Mouse (Mus musculus): ENCODE measurements around the gene Sprn. TPM values are rescaled to one million over a fixed set of nuclear protein-coding genes. Genes with fewer than 3 reads are reported as not detected.
A peak's percentile ranks its signal among the peaks of the same experiment; 100 is the strongest.

Gene Sprn
- polyA plus RNA-seq (2015; fragmentation: Nextera tagmentation; extraction: Ambion mirVana), result 0.17 and 0.23 TPM in 2 replicates

DNA sequence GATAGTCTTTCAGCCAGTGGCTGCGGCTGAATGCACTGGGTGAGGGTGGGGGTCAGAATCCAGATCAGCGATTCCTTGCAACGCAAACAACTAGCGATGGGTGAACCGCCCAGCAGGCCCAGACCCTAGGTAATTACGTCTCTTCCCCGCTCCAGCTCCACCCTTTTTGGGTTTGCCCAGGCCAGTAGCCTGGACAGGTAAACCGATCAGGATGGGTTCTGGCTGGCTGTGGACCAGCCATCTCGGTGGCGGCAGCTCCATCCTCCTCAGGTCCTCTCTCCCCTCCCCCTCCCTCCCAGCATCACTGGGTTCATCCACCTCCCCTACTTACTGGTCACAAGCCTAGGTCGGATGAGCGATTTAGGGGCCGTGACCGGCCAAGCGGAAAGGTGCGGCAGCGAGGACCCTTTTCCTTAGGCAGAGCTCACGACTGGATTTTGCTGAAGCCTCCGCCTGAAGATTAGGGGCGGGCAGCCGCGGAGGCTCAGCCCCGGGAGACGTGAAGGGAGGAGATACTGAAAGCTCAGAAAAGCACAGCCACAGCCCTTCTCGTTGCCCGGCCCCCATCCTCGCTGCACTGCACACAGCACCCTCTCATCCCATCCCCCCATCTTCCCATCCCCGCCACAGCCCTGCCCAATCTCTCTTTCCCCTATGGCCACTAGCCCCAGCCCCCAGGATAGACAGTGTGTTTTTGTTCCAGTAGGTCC lies at the start of gene Sprn:
Gene Sprn, minus strand, starts transcription at position 660 of the 710 bp plus-strand sequence.
- WGBS, result 4% methylated on average over 28 of the region's 28 CpGs
- Histone ChIP-seq H3K9me3 (no peaks in the 10 kb centered on the region), H3K27ac (no peak within 1 kb of the TSS), H3K4me2 (replicated peaks) (peak within 1 kb of the TSS; percentile 58), H3K4me1 (peaks cover 8% of the 10 kb centered on the region; the same call in 1 of the 2 replicates), H3K9ac (peak within 1 kb of the TSS; percentile 45; the same call in 1 of the 2 replicates), H3K36me3 (peaks cover 8% of the 10 kb centered on the region), H3K4me3 (peak within 1 kb of the TSS; percentile 33), H3K27me3 (peaks cover 66% of the 10 kb centered on the region)
- ATAC-seq (ENCODE audit: low FRiP score, low read depth), result no peak

GRCm38 (mm10) chr7:140201090-140201489 lies 46.4 kb upstream of the Sprn start:
- H3K4me1 ChIP-seq, result no peaks in the 10 kb centered on the region
- no peaks in the 10 kb centered on the region; the same call in 1 of the 2 replicates for H3K27me3 ChIP-seq
- no peak overlapping the region for H3K27ac ChIP-seq

DNA sequence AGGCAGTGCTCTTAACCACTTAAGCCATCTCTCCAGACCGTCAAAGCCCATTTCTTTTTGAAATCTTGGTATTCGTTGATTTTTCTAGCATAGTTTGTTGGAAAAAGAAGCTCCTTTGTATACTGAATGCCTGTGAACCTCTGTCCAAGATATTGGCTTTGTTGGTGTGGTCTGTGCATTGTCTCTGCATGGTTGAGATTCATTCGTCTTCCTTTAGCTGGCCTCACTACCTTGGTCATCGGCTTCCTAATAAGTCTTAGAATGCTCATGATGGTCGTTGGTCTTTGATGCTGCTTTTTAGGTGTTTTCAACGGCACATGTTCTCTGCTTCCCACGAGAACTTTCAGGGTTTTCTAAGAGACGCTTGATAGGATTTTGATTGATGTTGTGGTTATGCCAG lies 41.3 kb upstream of the Sprn start:
- WGBS, result 80% methylated on average over 8 of the region's 8 CpGs
- Histone ChIP-seq H3K4me1 (no peaks in the 10 kb centered on the region), H3K36me3 (no peaks in the 10 kb centered on the region), H3K9ac (no peak overlapping the region), H3K9me3 (no peaks in the 10 kb centered on the region), H3K27ac (no peak overlapping the region), H3K4me2 (replicated peaks) (no peak overlapping the region), H3K4me3 (no peak overlapping the region), H3K27me3 (no peaks in the 10 kb centered on the region)
- no peak for ATAC-seq (ENCODE audit: low FRiP score, low read depth)

More at GRCm38 (mm10) chr7:140201090-140201489, 46.4 kb upstream of the Sprn start:
- no peak overlapping the region for H3K9ac ChIP-seq
- no peaks in the 10 kb centered on the region for H3K9me3 ChIP-seq
- no peaks in the 10 kb centered on the region for H3K36me3 ChIP-seq
- no peak overlapping the region for H3K4me2 ChIP-seq (replicated peaks)
- WGBS, result 87% methylated on average over 4 of the region's 4 CpGs
- no peak for ATAC-seq (ENCODE audit: low FRiP score, low read depth)
- H3K4me3 ChIP-seq, result no peak overlapping the region

DNA sequence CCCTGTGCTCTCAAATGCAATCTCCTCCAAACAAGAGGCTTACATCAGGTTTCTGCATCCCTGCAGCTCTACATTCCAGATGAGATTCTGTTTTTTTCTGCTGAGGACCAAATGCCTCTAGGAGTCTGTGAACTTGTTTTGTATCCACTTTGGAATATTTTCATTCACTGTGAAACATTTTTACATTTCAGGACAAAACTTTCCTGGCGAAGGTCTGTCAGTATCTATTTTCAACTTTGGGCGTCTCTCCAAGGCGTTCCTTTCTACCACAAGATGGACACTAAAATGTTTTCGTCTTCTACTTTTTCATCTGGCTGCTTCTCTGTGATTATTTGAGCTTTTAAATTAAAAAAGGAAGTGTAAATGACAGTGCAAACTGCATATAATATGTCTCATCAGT lies 39.4 kb upstream of the Sprn start:
- H3K4me3 ChIP-seq, result no peak overlapping the region
- no peak overlapping the region for H3K4me2 ChIP-seq (replicated peaks)
- no peaks in the 10 kb centered on the region for H3K9me3 ChIP-seq
- no peaks in the 10 kb centered on the region for H3K36me3 ChIP-seq
- no peak overlapping the region for H3K9ac ChIP-seq
- H3K27ac ChIP-seq, result no peak overlapping the region
- no peaks in the 10 kb centered on the region for H3K4me1 ChIP-seq
- ATAC-seq (ENCODE audit: low FRiP score, low read depth), result no peak
- WGBS, result 86% methylated on average over 4 of the region's 4 CpGs
- H3K27me3 ChIP-seq, result no peaks in the 10 kb centered on the region

GRCm38 (mm10) chr7:140192851-140193250 lies 38.2 kb upstream of the Sprn start:
- 86% methylated on average over 2 of the region's 2 CpGs for WGBS
- Histone ChIP-seq H3K9me3 (no peaks in the 10 kb centered on the region), H3K4me2 (replicated peaks) (no peak overlapping the region), H3K27me3 (no peaks in the 10 kb centered on the region), H3K4me3 (no peak overlapping the region), H3K36me3 (no peaks in the 10 kb centered on the region), H3K9ac (no peak overlapping the region), H3K27ac (no peak overlapping the region), H3K4me1 (no peaks in the 10 kb centered on the region)
- no peak for ATAC-seq (ENCODE audit: low FRiP score, low read depth)

- no peak overlapping the region for H3K4me3 ChIP-seq
- no peak overlapping the region for H3K27ac ChIP-seq
- WGBS, result 51% methylated on average over 2 of the region's 2 CpGs
- ATAC-seq (ENCODE audit: low FRiP score, low read depth), result no peak
- no peaks in the 10 kb centered on the region for H3K36me3 ChIP-seq
- H3K4me2 ChIP-seq (replicated peaks), result no peak overlapping the region
- no peaks in the 10 kb centered on the region for H3K9me3 ChIP-seq
- H3K9ac ChIP-seq, result no peak overlapping the region
- H3K4me1 ChIP-seq, result no peaks in the 10 kb centered on the region
- H3K27me3 ChIP-seq, result no peaks in the 10 kb centered on the region
Measured at GRCm38 (mm10) chr7:140192445-140192844, 37.8 kb upstream of the Sprn start.

DNA sequence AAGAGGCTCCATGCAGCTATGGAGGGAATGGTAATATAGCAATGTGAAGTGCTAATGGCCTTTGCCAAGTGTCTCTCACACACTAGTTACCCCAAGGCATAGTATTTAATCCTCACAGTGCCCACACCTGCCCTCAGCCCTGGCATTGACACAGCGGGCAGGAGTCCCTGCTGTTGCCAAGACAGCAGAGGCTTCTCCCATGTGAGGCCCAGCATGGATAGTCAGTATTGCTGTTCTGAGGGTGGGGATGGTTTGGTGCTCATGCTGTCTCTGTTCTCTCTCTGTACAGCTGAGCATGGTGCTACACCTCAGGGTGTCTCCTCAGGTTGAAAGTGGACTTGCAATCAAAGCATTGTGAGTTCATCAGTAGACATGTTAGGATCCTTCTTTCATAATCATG lies 35.8 kb upstream of the Sprn start:
- Histone ChIP-seq H3K4me1 (0 out of 2 replicates have a peak, but pooled peaks cover 3% of the 10 kb centered on the region), H3K27ac (no peak overlapping the region), H3K4me2 (replicated peaks) (no peak overlapping the region), H3K4me3 (no peak overlapping the region), H3K9ac (no peak overlapping the region), H3K27me3 (no peaks in the 10 kb centered on the region), H3K9me3 (no peaks in the 10 kb centered on the region), H3K36me3 (no peaks in the 10 kb centered on the region)
- ATAC-seq (ENCODE audit: low FRiP score, low read depth), result no peak
- WGBS, result 71% methylated on average over 1 of the region's 1 CpGs

GRCm38 (mm10) chr7:140188391-140189328 lies 34.0 kb upstream of the Sprn start:
- H3K27me3 ChIP-seq, result no peaks in the 10 kb centered on the region
- H3K4me3 ChIP-seq, result no peak overlapping the region
- 0 out of 2 replicates have a peak, but pooled peaks cover 3% of the 10 kb centered on the region for H3K4me1 ChIP-seq
- no peak overlapping the region for H3K27ac ChIP-seq
- no peak overlapping the region for H3K9ac ChIP-seq
- no peaks in the 10 kb centered on the region for H3K9me3 ChIP-seq
- H3K4me2 ChIP-seq (replicated peaks), result no peak overlapping the region
- ATAC-seq (ENCODE audit: low FRiP score, low read depth), result no peak
- no peaks in the 10 kb centered on the region for H3K36me3 ChIP-seq
- WGBS, result 67% methylated on average over 4 of the region's 4 CpGs

DNA sequence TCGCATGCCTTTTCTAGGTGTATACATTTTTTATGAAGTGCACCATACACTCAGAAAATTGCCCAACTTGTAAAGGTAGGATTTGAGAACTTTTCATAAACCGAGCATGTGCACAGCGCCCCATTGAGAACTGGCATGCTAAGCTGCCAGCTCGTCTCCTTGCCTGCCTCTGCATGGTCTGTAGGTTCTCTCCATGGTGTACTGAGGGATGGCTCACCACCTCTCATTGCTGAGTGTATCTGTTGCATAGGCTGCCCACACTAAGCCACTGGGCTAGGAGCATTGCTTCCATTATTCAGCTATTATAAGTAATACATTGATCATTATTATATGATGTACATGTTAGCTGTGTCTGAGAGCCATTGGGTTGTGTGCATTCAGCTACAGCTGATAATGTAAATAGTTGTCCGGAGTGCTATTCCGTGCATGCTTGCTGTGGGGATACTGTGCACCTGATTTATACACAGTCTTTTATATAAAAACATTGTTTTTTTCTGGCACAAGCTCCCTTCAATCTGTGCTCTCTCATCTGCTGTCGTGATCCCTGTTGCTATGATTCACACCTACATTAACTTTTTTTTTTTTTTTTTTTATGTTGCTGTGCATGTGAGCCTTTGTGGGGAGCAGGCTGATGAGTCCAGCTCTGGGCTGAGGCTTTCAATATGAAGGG lies 33.2 kb upstream of the Sprn start:
- no peak overlapping the region for H3K4me2 ChIP-seq (replicated peaks)
- H3K9ac ChIP-seq, result no peak overlapping the region
- 0 out of 2 replicates have a peak, but pooled peaks cover 3% of the 10 kb centered on the region for H3K4me1 ChIP-seq
- H3K36me3 ChIP-seq, result no peaks in the 10 kb centered on the region
- no peak for ATAC-seq (ENCODE audit: low FRiP score, low read depth)
- no peaks in the 10 kb centered on the region for H3K27me3 ChIP-seq
- H3K27ac ChIP-seq, result no peak overlapping the region
- no peak overlapping the region for H3K4me3 ChIP-seq
- H3K9me3 ChIP-seq, result no peaks in the 10 kb centered on the region
- WGBS, result 78% methylated on average over 7 of the region's 7 CpGs

GRCm38 (mm10) chr7:140186646-140187620 lies 32.3 kb upstream of the Sprn start:
- 62% methylated on average over 18 of the region's 18 CpGs for WGBS
- no peak for ATAC-seq (ENCODE audit: low FRiP score, low read depth)
- no peak overlapping the region for H3K27ac ChIP-seq

DNA sequence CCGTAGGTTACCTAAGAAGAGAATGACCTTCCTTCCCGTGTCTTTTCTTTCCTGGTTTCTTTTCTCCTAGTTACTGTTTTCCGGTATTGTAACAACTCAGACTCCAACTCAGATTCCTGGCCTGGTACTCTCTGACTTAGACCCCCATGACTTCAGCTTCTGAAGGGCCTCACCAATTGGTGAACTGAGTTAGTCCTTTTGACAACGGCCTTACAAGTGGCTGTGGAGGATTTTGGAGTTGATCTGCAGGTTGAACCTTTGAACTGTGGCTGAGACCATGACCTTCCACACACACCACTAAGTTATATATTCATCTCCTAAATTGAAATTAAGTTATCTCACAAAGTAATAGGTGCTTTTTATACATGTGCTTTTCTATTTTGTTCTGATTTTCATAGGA lies 29.5 kb upstream of the Sprn start:
- Histone ChIP-seq H3K9me3 (no peaks in the 10 kb centered on the region), H3K27me3 (no peaks in the 10 kb centered on the region), H3K4me2 (replicated peaks) (no peak overlapping the region), H3K9ac (no peak overlapping the region), H3K4me1 (0 out of 2 replicates have a peak, but pooled peaks cover 3% of the 10 kb centered on the region), H3K27ac (no peak overlapping the region), H3K36me3 (no peaks in the 10 kb centered on the region), H3K4me3 (no peak overlapping the region)
- no peak for ATAC-seq (ENCODE audit: low FRiP score, low read depth)
- 80% methylated on average over 4 of the region's 4 CpGs for WGBS

More at GRCm38 (mm10) chr7:140186646-140187620, 32.3 kb upstream of the Sprn start:
- H3K36me3 ChIP-seq, result no peaks in the 10 kb centered on the region
- no peak overlapping the region for H3K9ac ChIP-seq
- no peaks in the 10 kb centered on the region for H3K9me3 ChIP-seq
- H3K4me3 ChIP-seq, result no peak overlapping the region
- 0 out of 2 replicates have a peak, but pooled peaks cover 3% of the 10 kb centered on the region for H3K4me1 ChIP-seq
- no peaks in the 10 kb centered on the region for H3K27me3 ChIP-seq
- H3K4me2 ChIP-seq (replicated peaks), result no peak overlapping the region

All from limb, embryonic 13.5 days (tissue).